Mouse (Mus musculus) bone marrow, adult 2 months (tissue): Measurements from ENCODE around the gene Ubp1.

ENCODE experiments used
- CTCF ChIP-seq: fragments of 200-500 bp; IDR thresholded peaks from 2 replicates; pipeline ENCODE4 v1.5.1; 2011; ENCODE audit warnings: low read length, control low read depth; ENCODE audit not compliant: control insufficient read depth, insufficient read depth
- POLR2A ChIP-seq: fragments of 200-500 bp; IDR thresholded peaks from 2 replicates; pipeline ENCODE4 v1.6.1; 2011; ENCODE audit warnings: low read depth, mild to moderate bottlenecking, control low read depth, low read length, borderline replicate concordance; ENCODE audit not compliant: control insufficient read depth

DNA sequence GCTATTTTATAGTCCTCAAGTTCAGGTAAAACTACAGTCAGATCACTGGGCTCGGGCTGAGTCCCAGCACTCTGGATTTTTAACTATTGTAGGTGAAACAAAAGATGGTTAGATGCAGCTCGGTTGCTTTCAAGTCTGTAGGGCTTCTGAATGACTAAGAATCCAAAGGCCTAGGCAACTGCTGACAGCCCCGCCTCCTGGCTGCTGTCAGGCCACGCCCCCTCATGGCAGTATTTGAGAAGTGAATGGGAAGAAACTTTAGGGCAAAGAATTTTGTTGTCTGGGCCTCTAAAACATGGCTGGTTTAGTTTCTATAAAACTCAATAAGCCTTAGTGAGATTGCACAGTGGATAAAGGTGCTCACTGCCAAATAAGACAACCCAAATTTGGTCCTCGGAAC, 78.8 kb downstream of the Ubp1 start:
- no peak for TF ChIP-seq CTCF
- TF ChIP-seq POLR2A = no peak
